Mouse (Mus musculus) stomach, embryonic 14.5 days (tissue): ENCODE measurements around the gene Sh3gl3. TPM values are rescaled to one million over a fixed set of nuclear protein-coding genes. Genes with fewer than 3 reads are reported as not detected.

Experiments used
- ATAC-seq: fragments of 200-750 bp; cut with Nextera tagmentation; 2 replicates; pipeline ENCODE4 v1.8.0; 2017; ENCODE audit warnings: low read depth, moderate TSS enrichment; ENCODE audit not compliant: insufficient number of reproducible peaks, insufficient read depth, low FRiP score
- H3K27ac ChIP-seq: fragments of 300-500 bp; sonication (generic); 2 replicates; pipeline ENCODE4 v1.5.1; 2014; ENCODE audit warnings: mild to moderate bottlenecking, low read length, moderate library complexity, mixed read lengths
- H3K27me3 ChIP-seq: fragments of 300-500 bp; sonication (generic); 2 replicates; pipeline ENCODE4 v1.6.1; 2014; ENCODE audit warnings: low read length, control low read depth, mixed read lengths; ENCODE audit not compliant: control insufficient read depth, insufficient read depth
- H3K36me3 ChIP-seq: fragments of 300-500 bp; sonication (generic); 2 replicates; pipeline ENCODE4 v1.6.1; 2014; ENCODE audit warnings: mild to moderate bottlenecking, control low read depth, low read length, moderate library complexity, mixed read lengths; ENCODE audit not compliant: control insufficient read depth, insufficient read depth
- H3K4me1 ChIP-seq: fragments of 300-500 bp; sonication (generic); 2 replicates; pipeline ENCODE4 v1.6.1; 2014; ENCODE audit warnings: low read length, control low read depth, mixed read lengths; ENCODE audit not compliant: control insufficient read depth, insufficient read depth
- H3K4me2 ChIP-seq: fragments of 300-500 bp; sonication (generic); replicated peaks from 2 replicates; pipeline ENCODE4 v1.6.1; 2014; ENCODE audit warnings: low read depth, low read length, control low read depth
- H3K4me3 ChIP-seq: fragments of 300-500 bp; sonication (generic); 2 replicates; pipeline ENCODE4 v1.5.1; 2014; ENCODE audit warnings: low read depth, low read length, control low read depth
- H3K9ac ChIP-seq: fragments of 300-500 bp; sonication (generic); replicated peaks from 2 replicates; pipeline ENCODE4 v1.6.1; 2014; ENCODE audit warnings: low read depth, mild to moderate bottlenecking, control low read depth, low read length, moderate library complexity, mixed read lengths
- H3K9me3 ChIP-seq: fragments of 300-500 bp; sonication (generic); 2 replicates; pipeline ENCODE4 v1.6.1; 2016; ENCODE audit warnings: low read depth, low read length, control low read depth; ENCODE audit not compliant: control insufficient read depth
- WGBS: fragments of 180-500 bp; shearing (Covaris S2); extraction: QIAGEN DNeasy Blood & Tissue Kit; methylation state at CpG from one replicate; pipeline ENCODE4 v1.1.7; 2014; 5-methylcytosine and 5-hydroxymethylcytosine counted together
- polyA plus RNA-seq: library from polyadenylated mRNA; unstranded; fragments of >200 nt; fragmentation: Nextera tagmentation; extraction: Ambion mirVana; gene quantifications from 2 replicates; pipeline ENCODE4 v1.2.1, GENCODE M21; 2014

Gene Sh3gl3
- polyA plus RNA-seq, 1 experiment from 2014 or later, result 14.6 TPM

GRCm38 (mm10) chr7:82327201-82327600, 153.6 kb downstream of the Sh3gl3 start:
- 72% methylated on average over 4 of the region's 4 CpGs for WGBS
- no peak overlapping the region for H3K9ac ChIP-seq
- no peak overlapping the region for H3K4me3 ChIP-seq
- no peaks in the 10 kb centered on the region for H3K9me3 ChIP-seq
- no peak for ATAC-seq
- no peak overlapping the region for H3K27ac ChIP-seq
- no peaks in the 10 kb centered on the region for H3K27me3 ChIP-seq
- H3K36me3 ChIP-seq, result no peaks in the 10 kb centered on the region
- H3K4me1 ChIP-seq, result no peaks in the 10 kb centered on the region
- H3K4me2 ChIP-seq, result no peak overlapping the region

- no peaks in the 10 kb centered on the region for H3K4me1 ChIP-seq
- no peak overlapping the region for H3K4me3 ChIP-seq
- no peaks in the 10 kb centered on the region for H3K9me3 ChIP-seq
- ATAC-seq, result no peak
- H3K9ac ChIP-seq, result no peak overlapping the region
- no peak overlapping the region for H3K4me2 ChIP-seq
- no peak overlapping the region for H3K27ac ChIP-seq
- WGBS, result 66% methylated on average over 5 of the region's 5 CpGs
- H3K36me3 ChIP-seq, result no peaks in the 10 kb centered on the region
- H3K27me3 ChIP-seq, result no peaks in the 10 kb centered on the region
Observed at GRCm38 (mm10) chr7:82327881-82328280, 154.2 kb downstream of the Sh3gl3 start.

GRCm38 (mm10) chr7:82329831-82330230, 156.2 kb downstream of the Sh3gl3 start:
- H3K9ac ChIP-seq, result no peak overlapping the region
- no peak for ATAC-seq
- H3K4me1 ChIP-seq, result no peaks in the 10 kb centered on the region
- peaks cover 8% of the 10 kb centered on the region for H3K27me3 ChIP-seq
- H3K9me3 ChIP-seq, result no peaks in the 10 kb centered on the region
- 66% methylated on average over 4 of the region's 4 CpGs for WGBS
- H3K36me3 ChIP-seq, result no peaks in the 10 kb centered on the region
- no peak overlapping the region for H3K27ac ChIP-seq
- no peak overlapping the region for H3K4me3 ChIP-seq
- H3K4me2 ChIP-seq, result no peak overlapping the region

DNA sequence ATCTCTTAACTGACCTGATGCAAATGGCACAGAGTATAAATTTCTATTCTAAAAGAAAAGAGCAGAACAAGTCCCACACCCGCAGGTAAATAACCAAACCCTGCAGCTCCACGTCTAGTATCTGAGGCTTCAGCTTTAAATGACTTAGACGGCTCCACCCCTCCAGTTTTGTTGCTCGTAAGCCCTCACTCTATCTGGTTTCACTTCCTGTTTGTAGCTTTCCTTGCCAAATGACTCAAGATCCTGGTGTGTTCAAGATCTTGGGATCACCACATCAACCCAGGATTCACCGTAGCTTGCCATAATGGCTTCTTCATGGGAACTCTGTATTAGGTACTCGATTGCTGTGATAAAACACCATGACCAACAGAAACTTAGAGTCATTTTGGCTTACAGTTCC, 157.2 kb downstream of the Sh3gl3 start:
- Histone ChIP-seq H3K9ac (no peak overlapping the region), H3K4me1 (0 out of 2 replicates have a peak, but pooled peaks cover 4% of the 10 kb centered on the region), H3K9me3 (no peaks in the 10 kb centered on the region), H3K4me2 (no peak overlapping the region), H3K27ac (no peak overlapping the region), H3K27me3 (peaks cover 12% of the 10 kb centered on the region), H3K4me3 (no peak overlapping the region), H3K36me3 (no peaks in the 10 kb centered on the region)
- ATAC-seq, result no peak
- 61% methylated on average over 6 of the region's 6 CpGs for WGBS

DNA sequence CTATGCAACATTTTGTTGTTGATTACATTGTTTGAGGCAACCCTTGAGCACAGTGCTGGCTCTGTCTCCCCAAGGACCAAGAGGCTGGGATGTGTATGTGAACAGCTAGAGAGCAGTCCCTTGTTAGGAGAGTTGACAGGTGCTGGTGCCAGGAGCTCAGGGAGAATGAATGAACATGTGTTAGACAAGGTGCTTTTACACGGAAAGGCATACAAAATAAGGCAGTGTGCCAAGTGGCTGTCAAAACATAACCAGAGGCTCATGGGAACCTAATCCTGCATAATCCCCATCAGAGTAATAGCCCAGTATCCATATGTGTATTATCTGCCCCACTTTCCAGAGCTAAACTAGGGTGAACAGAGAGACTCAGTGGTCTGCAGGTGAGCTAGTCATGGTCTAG, 160.4 kb downstream of the Sh3gl3 start:
- ATAC-seq, result no peak
- WGBS, result 22% methylated on average over 1 of the region's 1 CpGs
- Histone ChIP-seq H3K27me3 (peaks cover 17% of the 10 kb centered on the region), H3K4me1 (0 out of 2 replicates have a peak, but pooled peaks cover 4% of the 10 kb centered on the region), H3K4me3 (no peak overlapping the region), H3K36me3 (no peaks in the 10 kb centered on the region), H3K4me2 (no peak overlapping the region), H3K27ac (no peak overlapping the region), H3K9ac (no peak overlapping the region), H3K9me3 (no peaks in the 10 kb centered on the region)

DNA sequence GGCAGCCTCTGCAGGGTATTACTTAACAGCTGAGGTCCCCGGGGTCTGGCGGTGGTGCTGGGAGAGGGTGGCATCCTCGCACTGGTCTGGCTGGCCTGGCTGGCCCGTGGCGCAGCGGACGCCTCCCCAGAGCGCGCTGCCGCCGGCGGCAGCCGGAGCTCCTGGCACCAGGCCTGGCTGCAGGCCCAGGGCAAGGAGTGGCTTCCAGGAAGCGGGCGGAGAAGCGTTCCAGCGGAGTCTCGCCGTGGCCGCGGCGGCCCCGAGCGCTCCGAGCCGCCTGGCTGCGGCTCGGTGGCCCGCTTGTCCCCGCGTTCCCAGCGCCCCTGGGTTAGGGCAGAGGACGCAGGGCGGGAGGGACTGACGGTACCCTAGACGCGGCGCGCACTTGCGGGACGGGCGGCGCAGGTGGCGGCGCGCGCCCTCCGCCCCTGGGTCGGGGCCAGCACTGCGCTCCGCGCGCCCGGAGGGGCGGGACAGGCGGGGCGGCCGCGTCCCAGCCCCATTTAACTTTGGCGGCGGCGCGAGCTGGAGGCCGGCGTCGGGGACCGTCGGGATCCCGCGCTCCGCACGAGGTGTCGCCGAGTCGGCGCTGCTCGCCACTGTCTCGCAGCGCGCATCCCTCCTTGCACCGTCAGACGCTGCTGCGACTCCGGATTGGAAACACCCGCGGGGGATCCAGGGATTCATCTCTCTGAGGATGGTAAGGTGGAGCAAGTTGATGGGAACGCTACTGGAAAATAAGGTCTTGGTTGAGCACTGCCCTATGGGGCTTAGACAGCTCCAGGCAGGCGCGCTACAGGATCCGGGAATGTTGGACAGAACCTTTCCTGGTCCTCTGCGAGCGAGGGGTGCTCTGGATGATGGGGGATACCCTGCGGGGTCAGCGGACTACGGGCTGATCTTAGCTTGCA, 161.8 kb downstream of the Sh3gl3 start, which contains the start of gene Adamtsl3:
Adamtsl3 (plus strand) TSS at position 484 of the 911 bp plus-strand sequence.
- peak within 1 kb of the TSS; percentile 44 for H3K4me3 ChIP-seq
- H3K27ac ChIP-seq, result no peak within 1 kb of the TSS
- 0 out of 2 replicates have a peak, but pooled peaks cover 4% of the 10 kb centered on the region for H3K4me1 ChIP-seq
- H3K4me2 ChIP-seq, result peak within 1 kb of the TSS; percentile 84
- H3K9me3 ChIP-seq, result no peaks in the 10 kb centered on the region
- peak; percentile 20; the same call in 1 of the 2 replicates for ATAC-seq
- 1% methylated on average over 83 of the region's 95 CpGs for WGBS
- no peaks in the 10 kb centered on the region for H3K36me3 ChIP-seq
- no peak within 1 kb of the TSS; the same call in 1 of the 2 replicates for H3K9ac ChIP-seq
- H3K27me3 ChIP-seq, result peaks cover 20% of the 10 kb centered on the region

DNA sequence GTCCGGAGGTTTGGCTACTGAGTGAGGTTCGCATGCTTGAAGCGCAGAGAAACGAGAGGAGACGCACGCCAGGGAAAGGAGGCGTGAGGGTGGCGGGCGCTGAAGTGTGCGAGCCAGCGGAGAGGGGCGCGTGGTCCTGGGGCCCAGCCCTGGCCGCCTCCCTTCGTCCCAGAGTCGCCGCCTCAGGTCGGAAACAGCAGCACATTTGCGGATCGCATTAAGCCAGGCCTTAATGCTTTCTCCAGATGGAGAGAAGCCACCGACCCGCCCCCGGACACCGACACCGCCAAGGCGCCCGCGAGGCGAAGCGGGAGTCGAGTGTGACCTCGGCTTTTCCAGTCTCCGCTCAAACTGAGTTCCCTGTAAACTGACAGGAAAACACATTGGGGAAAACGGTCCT, 162.5 kb downstream of the Sh3gl3 start:
- Histone ChIP-seq H3K27me3 (peaks cover 20% of the 10 kb centered on the region), H3K36me3 (no peaks in the 10 kb centered on the region), H3K27ac (no peak overlapping the region), H3K9me3 (no peaks in the 10 kb centered on the region), H3K4me3 (peak overlapping the region; percentile 44), H3K4me2 (peak overlapping the region; percentile 84), H3K9ac (no peak overlapping the region; the same call in 1 of the 2 replicates), H3K4me1 (0 out of 2 replicates have a peak, but pooled peaks cover 4% of the 10 kb centered on the region)
- WGBS, result under 1% methylated on average over 34 of the region's 34 CpGs
- ATAC-seq, result no peak; the same call in 1 of the 2 replicates

- Histone ChIP-seq H3K9me3 (no peaks in the 10 kb centered on the region), H3K4me3 (no peak overlapping the region), H3K9ac (no peak overlapping the region), H3K27me3 (peaks cover 20% of the 10 kb centered on the region), H3K27ac (no peak overlapping the region), H3K36me3 (no peaks in the 10 kb centered on the region), H3K4me1 (0 out of 2 replicates have a peak, but pooled peaks cover 4% of the 10 kb centered on the region), H3K4me2 (no peak overlapping the region)
- WGBS, result 48% methylated on average over 9 of the region's 9 CpGs
- no peak for ATAC-seq
Observed at GRCm38 (mm10) chr7:82338121-82338520, 164.5 kb downstream of the Sh3gl3 start.
